Mouse (Mus musculus): Measurements from ENCODE around the gene Gfm2.
"Not testable (repeated sequence)": the region's sequence is repeated elsewhere in the genome, so short reads cannot be mapped to it uniquely, and the experiment has no call there.

Gfm2 gene

DNA sequence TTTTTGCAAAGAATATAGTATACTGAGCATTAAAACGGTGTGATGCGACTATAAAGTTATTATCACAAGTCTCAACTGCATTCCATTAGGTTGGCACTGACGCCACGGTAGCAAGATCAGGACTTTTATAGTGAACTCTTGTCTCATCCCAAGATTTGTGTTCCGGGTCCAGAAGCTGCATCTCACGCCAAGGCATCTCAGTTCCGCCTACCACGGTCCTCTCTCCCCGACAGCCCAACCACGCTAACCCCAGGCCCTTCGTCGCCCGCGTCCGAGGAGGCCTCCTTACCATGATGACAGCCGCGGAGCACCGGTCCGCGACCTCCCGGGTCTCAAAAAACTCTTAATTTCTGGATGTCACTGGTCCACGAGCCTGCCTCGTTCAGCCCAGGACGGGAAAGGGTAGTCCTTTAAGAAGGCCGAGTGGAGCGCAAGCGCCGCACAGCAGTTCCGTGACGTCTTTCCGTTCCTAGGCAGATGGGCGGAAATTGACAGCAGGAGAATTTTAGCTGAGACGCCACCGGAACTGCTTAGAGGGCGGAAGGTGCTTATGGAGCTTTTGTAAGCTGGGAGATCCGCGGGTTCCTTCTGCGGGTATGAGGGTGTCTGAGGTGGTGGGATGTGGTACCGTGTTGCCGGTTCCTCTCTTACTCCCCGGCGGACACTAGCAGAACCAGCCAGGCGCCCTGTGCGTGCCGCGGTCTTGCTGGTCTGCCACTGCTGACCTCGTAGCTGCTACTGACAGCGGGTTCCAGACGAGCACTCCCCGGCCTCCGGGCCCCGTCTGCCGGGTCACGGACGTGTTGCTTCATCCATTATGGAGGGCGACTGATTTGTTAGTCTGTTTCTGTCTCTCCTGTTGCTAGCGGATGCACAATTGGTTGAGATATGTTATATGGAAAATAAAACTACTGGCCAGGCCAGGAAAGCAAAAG is at the start of gene Gfm2, which contains the start of gene Nsa2:
TSS of gene Gfm2 (plus strand) at position 472 of the 935 bp plus-strand sequence.
TSS of gene Nsa2 (minus strand) at position 472 of the 935 bp plus-strand sequence.
- DNase-seq (ENCODE audit: low read depth, low spot score), result peak; percentile 90

DNA sequence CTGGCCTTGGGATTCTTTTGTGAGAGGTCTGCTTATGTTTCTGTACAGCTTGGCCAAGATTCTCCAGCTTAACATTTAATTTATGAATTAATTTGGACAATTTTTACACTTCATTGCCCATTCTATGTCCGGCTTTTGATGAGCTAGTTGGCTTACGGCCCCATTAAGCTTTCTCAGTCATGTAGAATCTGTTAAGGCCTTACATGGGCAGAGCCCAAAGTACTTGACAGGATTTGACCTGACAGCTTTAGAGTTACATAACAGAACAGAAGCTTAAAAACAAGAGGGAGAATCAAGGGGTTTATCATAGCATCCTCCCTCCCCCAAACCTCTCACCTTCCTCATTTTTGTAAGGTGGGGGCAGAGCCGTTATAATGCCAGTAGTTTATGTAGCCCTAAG is 49.6 kb upstream of the Gfm2 start:
- DNase-seq (ENCODE audit: low read depth, low spot score), result no peak

DNA sequence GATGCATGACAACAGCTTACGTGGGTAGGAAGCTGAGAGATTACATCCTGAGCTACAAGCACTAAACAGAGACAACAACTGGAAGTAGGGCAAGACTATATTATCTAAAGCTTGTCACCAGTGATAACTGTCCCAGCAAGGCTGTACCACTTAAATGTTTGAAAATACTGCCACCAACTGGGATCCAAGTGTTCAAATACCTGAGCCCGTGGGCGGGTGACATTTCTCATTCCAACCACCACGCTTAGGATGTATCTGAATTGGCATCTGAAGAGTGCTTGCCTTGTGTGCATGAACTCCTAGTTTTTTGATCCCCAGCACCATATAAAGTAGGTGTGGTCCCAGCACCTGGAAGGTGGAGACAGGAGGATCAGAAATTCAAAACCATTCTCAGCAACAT is 42.0 kb upstream of the Gfm2 start:
- no peak for DNase-seq (ENCODE audit: low read depth, low spot score)

DNA sequence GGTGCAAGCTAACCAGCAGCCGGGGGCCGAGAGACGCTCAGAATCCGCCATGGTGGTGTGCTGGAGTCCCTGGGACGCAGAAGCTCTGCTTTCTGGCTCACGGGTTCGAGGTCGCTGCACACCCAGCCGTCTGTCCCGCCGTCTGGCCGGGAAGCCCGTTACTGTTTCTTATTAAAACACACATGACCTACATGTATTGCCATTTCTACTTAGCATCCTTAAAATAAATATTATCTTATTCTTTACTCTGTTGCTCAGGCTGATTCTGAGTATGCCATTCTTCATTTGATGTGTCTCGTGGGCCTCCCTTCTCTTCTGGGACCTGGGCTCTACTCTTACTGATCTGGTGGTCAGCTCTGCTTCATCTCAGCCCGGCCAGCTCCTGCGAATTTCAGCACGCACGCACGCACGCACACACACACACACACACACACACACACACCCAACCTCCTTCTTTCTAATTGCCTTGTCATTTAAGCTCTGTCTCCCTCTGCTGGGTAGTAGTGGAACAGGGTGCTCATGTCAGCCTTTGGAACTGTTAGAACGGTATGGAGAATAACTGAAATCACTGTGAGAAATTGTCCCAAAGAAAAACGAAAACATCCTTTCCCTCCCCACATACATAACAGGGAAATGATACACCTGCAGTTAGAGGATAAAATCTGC is 38.4 kb upstream of the Gfm2 start, which contains the start of gene Gm6169:
TSS of gene Gm6169 (minus strand) at position 51 of the 666 bp plus-strand sequence.
- DNase-seq (ENCODE audit: low read depth, low spot score), result peak; percentile 45

DNA sequence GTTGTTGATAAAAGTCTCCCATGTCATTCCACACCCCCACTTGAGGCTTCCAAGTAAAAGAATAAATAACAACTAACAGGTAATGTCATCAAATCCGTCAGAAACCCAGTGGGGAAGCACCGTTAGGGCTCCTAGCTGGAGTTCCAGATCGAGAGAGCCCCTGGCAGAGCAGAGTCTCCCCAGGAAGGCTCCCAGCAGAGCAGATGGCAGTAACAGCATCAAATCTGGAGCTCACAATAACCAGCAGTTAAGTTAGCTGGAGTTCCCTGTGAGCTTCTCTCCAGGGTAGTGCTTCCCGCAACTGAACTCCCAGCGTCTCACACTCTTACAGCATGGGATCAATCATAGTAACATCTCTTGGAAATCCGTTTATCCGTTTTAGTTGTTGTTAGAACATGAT is 32.7 kb upstream of the Gfm2 start:
- DNase-seq (ENCODE audit: low read depth, low spot score), result no peak

DNA sequence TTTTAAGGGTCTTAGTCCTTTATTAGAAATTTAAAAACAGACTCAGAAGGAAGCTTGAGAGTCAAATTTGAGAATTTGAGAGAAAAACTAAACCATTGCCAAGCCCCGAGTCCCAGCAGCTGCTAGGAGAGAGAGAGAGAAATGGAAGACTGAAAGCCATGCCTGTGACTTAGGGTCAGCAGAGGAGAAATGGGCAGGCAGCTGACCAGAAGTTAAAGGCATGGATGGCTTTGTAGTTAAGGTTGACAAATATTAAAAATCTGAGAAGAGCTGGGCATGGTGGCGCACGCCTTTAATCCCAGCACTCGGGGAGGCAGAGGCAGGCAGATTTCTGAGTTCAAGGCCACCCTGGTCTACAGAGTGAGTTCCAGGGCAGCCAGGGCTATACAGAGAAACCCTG is 30.0 kb upstream of the Gfm2 start:
- DNase-seq (ENCODE audit: low read depth, low spot score), result not testable (repeated sequence)

DNA sequence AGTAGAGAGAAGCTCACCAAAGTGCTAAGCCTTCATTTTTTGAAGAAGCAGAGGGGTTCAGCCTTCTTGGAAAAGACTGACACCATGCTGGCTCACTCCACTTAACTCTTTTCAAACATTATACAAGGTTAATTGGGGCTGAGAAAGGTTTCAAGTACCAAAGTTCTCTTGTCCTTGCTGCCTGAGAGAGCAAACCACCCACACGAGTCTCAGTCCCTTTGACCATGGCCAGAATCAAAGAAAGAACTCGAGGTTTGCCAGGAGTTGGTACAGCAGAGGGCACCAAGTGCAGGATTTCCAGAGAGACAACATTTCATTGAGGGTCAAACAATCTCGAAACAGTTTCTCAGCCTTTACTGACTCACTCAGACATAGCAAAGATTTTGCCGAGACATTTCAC is 28.7 kb upstream of the Gfm2 start:
- no peak for DNase-seq (ENCODE audit: low read depth, low spot score)

DNA sequence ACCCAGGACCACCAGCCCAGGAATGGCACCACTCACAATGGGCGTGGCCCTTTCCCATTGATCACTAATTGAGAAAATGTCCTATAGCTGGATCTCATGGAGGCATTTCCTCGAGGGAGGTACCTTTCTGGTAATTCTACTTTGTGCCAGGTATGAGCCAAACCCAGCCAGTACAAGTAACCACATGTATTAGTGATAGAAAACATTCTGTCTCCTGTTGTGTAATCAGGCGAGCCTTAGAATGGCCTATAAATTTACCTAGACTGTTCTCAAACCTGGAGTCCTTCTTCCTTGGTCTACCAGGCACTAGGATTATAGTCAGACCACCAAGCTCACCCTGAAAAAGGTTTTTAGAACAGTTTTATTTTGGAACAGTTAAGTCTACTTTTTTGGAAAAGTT is 16.4 kb upstream of the Gfm2 start:
- no peak for DNase-seq (ENCODE audit: low read depth, low spot score)

DNA sequence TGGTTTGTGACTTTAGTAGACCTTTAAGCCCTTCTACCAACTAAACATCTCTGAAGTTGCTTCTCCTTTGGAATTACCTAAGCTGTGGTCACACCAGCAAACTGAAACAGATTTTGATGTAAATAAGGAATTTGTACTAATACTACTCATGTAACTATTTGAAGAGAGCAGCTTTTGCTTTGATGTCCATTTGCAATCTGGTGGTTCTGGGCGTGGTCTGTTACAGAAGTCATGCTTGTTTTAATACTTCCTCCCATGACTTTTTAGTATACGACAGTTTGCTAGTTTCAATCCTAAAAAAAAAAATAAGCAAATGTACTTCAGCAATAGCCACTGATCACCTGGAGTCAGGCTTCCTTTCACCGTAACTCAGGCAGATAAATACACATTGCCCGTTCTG is 8.1 kb upstream of the Gfm2 start:
- DNase-seq (ENCODE audit: low read depth, low spot score), result not testable (repeated sequence)

DNA sequence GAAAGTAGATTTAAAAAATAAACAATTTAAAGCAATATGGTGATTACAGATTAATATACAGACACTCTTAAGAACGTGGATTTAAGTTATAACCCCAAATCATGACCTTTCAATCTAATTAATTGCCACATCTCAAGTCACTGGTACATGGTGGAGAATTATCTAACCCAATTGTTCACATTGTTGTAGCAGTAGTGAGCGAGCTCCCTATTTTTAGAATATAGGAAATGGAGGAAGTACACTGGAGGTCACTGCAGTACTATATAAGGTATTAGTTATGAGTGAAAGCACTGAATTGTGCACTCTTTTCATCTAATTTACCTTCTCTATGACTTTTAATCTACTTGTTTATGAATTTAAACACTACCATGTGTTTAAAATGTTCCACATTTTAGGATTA is 7.3 kb upstream of the Gfm2 start:
- not testable (repeated sequence) for DNase-seq (ENCODE audit: low read depth, low spot score)

DNA sequence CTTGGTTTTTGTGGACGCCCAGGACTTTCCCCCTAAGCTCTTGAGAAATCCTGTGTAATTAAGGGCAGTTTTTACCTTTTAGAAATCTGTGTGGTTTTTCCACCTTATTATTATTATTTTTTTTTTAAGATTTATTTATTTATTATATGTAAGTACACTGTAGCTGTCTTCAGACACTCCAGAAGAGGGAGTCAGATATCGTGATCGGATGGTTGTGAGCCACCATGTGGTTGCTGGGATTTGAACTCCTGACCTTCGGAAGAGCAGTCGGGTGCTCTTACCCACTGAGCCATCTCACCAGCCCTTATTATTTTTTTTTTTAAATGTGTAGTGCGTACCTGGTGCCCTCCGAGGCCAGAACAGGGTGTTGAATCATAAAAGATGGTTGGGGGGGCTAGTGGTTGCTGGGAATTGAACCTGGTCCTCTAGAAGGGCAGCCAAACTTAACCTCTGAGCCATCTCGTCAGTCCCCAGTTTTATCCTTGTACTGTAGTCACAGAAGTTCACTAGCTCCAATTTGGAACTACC is 731 bp downstream of the Gfm2 start:
- not testable (repeated sequence) for DNase-seq (ENCODE audit: low read depth, low spot score)

DNA sequence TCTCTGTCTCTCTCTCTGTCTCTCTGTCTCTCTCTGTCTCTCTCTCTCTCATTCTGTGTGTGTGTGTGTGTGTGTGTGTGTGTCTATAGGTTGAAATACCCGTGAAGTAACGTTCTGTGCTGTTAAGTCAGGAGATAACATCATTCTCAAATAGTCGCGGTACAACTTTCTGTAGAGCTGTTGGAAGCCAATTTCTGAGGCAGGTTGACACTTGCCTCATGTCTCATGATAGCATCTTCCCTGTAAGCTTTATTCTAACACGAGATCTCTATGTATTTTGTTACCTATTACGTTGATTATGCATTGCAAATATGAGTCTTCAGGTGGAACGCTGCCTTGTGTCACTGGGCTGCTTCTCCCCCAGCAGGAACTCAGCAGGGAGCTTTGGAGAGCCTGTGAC is 4.6 kb downstream of the Gfm2 start:
- no peak for DNase-seq (ENCODE audit: low read depth, low spot score)

DNA sequence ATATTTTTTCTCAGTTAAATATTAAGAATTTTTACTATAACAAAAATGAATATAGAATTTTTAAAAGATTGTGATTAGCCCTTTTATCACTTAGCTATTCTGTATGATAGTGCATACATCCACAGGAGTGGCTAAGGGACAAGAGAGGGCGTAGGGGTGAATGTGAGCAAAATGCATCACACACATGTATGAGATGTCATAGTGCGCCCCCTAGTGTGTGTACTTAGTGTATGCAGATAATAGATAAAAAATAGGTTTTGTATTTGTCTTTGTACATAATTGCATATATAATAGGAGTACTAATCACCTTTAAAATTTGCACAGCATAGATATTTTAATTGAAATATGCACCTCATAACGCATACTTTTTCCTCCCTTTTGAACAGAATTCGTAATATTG is 8.1 kb downstream of the Gfm2 start:
- DNase-seq (ENCODE audit: low read depth, low spot score), result no peak

DNA sequence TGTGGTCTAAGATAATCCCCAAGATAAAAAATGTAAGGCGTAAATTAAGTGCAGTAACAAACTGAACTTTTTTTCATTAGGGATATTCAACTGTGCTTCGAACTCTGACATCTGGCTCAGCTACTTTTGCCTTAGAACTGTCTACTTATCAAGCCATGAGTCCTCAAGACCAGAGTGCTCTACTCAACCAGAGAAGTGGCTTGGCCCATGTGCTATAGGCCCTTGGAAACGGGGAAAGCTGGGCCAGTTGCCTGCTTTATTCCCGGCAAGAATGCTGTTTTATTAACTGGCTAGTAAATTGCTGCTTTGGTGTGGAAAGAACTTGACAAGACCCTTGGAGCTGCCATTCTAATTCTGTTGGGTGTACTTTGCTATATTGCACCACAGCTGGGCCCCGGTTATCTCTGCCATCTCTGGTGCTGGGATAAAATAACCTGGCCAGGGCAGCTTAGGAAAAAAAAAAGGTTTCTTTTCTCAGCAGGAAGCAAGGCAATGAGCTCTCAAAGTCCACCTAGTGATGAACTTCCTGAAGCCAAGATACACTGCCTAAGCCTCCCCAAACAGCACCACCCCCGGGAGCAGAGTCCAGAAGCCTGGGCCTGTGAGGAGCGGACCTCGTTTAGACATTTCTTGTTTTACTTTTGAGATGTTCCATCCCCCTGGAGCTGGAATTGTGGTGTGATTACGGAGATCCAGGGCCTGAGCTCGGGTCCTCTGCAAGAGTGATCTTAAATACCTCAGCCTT is 38.0 kb downstream of the Gfm2 start:
- no peak for DNase-seq (ENCODE audit: low read depth, low spot score)

DNA sequence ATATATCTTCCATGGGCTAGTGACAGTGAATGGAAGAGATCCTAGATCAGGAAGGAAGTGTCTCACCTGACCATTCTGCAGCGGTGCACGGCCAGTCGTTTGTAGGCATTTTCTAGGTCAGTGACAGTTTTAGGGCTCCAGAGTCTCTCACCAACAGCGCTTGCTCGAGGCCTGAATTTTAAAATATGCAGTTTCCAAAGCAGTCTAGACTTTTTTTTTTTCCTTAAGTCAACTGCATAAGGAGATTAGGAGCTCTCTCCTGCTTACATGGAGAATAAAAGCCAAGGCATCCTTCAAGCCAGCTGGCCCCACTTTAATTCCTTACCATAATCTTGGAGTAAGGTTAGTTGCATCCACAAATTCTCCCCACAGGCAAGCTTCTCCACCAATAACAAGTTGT is 39.0 kb downstream of the Gfm2 start:
- DNase-seq (ENCODE audit: low read depth, low spot score), result no peak

DNA sequence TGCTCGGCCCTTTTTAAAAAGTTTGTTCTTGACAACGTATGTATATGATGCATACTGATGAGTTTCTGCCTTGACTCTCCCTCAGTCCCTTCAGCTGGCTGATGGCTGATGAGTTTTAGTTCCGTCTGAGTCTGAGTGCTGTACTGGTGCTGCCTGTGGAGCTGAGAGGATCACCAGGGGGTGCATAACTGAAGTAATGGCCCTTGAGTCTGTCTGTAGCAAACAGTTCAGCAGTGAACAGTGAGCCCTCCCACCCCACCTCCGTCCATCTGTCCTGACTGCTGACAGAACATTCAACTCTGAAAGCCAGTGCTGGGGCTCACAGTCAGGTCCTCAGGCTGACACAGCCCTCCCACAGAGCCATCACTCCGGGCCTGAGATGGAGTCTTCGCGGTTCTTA is 41.2 kb downstream of the Gfm2 start:
- no peak for DNase-seq (ENCODE audit: low read depth, low spot score)

DNA sequence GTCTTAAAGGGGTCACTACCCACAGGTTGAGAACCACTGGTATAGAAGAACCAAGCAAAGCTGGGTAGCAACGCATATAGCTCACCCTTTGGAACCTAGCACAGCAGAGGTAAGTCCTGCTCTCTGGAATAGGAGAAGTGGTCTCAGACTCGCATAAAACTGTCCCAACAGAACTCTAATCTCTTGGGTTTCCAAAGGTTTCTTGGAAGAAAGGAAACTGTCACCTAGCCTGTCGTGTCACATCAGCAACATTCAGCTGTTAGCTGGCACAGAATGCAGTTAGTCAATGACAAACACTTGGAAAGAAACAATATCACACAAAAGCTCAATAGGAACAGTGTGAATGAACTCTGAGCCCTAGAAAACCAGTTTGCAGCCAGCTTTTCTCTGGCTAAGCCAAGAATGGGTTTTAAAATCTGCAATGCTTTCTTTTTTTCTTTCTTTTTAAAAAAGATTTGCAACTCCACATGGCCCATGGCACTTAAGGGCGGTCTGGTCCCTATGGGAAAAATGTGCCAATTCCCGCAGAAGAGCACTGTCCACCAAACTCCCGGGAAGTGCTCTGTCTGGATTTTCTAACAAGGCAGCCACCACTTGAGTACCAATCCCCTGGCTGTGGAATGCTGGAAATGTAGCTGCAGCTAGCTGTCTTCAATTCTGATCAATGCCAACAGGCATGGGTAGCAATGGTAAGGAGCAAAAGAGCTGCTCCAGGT is 42.5 kb downstream of the Gfm2 start:
- DNase-seq (ENCODE audit: low read depth, low spot score), result no peak

DNA sequence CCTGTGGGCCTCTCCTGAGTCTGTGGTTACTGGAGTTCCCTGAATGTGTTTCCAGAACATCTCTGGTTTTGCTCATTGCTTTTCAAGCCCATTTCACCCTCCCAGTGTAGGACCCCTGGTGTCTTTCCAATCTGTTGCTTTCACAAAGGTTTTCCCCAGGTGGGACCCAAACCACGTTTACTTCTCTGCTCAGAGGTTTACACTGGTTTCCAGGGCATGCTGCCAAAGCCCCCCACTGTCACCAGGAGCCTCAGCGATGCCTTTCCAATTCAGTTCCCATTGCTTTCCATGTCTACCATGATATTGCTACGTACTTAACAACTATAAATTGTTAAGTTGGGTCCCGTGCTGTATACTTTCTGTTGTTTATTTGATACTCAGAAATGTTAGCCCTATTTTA is 45.1 kb downstream of the Gfm2 start:
- no peak for DNase-seq (ENCODE audit: low read depth, low spot score)

DNA sequence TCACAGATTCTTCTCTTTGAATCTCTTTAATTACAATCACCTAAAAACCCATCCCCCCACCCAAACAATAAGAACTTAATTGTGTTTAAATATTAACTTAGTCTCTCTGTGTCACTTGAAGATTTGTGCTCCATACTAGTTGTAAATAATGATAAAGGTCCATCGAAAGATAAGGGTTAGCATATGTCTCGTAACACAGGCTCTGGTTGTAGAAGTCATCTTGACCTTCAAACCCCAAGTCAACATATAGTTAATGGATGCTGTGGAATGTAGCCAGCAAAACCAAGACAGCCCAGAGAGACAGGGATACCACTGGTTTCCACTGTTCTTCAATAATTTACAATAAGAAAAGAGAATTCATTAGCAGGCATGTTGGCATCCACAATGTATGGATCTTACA is 46.4 kb downstream of the Gfm2 start:
- DNase-seq (ENCODE audit: low read depth, low spot score), result no peak

DNA sequence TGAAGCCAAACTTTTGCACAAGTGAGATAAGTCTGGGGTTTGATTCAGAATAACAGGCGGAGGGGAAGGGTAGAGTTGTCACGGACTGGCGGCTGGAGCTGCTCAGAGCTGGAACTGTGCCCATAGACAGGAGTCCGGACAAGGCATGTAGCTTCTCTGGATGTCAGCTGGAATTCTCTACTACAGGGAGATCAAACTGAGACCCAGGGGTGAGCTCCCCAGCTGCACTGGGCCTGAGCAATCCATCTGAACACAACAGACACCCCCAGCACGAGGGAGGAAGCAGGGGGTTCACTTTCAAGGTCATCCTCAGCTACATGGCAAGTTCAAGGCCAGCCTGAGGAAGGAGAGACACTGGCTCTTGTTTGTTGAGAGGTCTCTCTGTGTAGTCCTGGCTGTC is 46.9 kb downstream of the Gfm2 start:
- no peak for DNase-seq (ENCODE audit: low read depth, low spot score)

DNA sequence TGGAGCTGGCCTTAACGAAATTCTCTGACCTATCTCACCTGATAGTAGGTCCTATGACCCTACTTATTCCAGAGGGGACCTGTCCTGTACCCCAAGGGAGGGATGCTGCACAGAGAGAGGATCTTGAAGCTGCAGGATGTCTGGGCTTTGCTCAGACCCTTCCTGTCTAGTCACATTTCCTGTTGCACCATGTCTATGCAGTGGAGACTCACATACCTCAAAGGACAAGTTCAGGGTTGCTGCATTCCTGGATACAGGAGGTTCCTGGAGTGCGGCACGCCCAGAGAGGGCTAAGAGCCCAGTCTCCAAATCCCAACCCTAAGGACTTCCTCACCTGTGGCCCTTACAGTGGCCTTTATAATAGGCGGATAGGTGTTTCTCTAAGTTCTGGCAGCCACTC is 48.6 kb downstream of the Gfm2 start:
- DNase-seq (ENCODE audit: low read depth, low spot score), result no peak
